Comparison of ENCODE assay signal across 28 mouse cellular contexts in genomic region chr19:8706132-8706667, GRCm38 (mm10). TPM values are rescaled to one million over a fixed set of nuclear protein-coding genes. Genes with fewer than 3 reads are reported as not detected.
DNase-seq lines count a peak whose midpoint lies in the region; ATAC-seq and TF ChIP-seq lines count a peak whose summit lies in the region.
"Had no signal": no experiment of that assay in that cellular context is flagged by ENCODE, and none has a peak within 500 bp of the region (broad histone marks: within the 10 kb centered on the region; RNA-seq: fewer than 3 reads in every experiment).

No protein-coding gene starts in this region.

- H3K27ac ChIP-seq in liver, embryonic 11.5 days (ENCODE audit: low read depth, low read length) = peak overlapping the region; percentile 53; the same call in 1 of the 2 replicates
- no peak overlapping the region for H3K27ac ChIP-seq in heart, embryonic 10.5 days
- H3K27ac ChIP-seq: forebrain, embryonic 10.5 days; heart, adult 2 months; heart, embryonic 15.5 days; hindbrain, embryonic 15.5 days; kidney, postnatal 0 days; limb, embryonic 13.5 days; lung, embryonic 15.5 days; macrophage; midbrain, embryonic 15.5 days had no signal

- DNase-seq in liver, embryonic 11.5 days (ENCODE audit: low spot score) = no peak
- DNase-seq in liver = no peak
- peak; percentile 34 for DNase-seq in 416B (ENCODE audit: low read depth)
- DNase-seq in Patski (ENCODE audit: low read depth, low spot score) = no peak
- no peak for DNase-seq in heart, embryonic 10.5 days (ENCODE audit: low spot score)
- no peak for DNase-seq in urinary bladder, postnatal 14 days (ENCODE audit: low spot score)
- DNase-seq: adrenal gland, postnatal 25 days; B cell, adult 2 months; cerebellum, adult 11-12 months; cerebellum, postnatal 14 days; forebrain, postnatal 0 days; heart, adult 2 months; heart, postnatal 4 days; retina, postnatal 1 day; thymus, postnatal 36 days had no signal

- 77% methylated on average over 7 of the region's 7 CpGs for WGBS in liver, embryonic 11.5 days
- WGBS in heart, embryonic 10.5 days = 85% methylated on average over 7 of the region's 7 CpGs

- peak; percentile 23 for ATAC-seq in liver, embryonic 11.5 days (replicated peaks; ENCODE audit: low FRiP score)
- ATAC-seq in Patski = peak; percentile 7
- no peak for ATAC-seq in erythroblast, adult 5-6 weeks (replicated peaks; ENCODE audit: low FRiP score, poor library complexity, severe bottlenecking)
- ATAC-seq: forebrain, postnatal 0 days; intestine, postnatal 0 days; midbrain, embryonic 15.5 days had no signal

- no peak overlapping the region for H3K4me2 ChIP-seq in liver, embryonic 11.5 days
- no peak overlapping the region for H3K4me2 ChIP-seq in myocyte (ENCODE audit: low read depth)
- H3K4me2 ChIP-seq: heart, embryonic 15.5 days; hindbrain, embryonic 15.5 days; limb, embryonic 13.5 days; lung, embryonic 15.5 days; midbrain, embryonic 15.5 days had no signal

- no peaks in the 10 kb centered on the region for H3K9me3 ChIP-seq in liver, embryonic 11.5 days (ENCODE audit: control insufficient read depth, low read length)
- H3K9me3 ChIP-seq in heart, embryonic 10.5 days = no peaks in the 10 kb centered on the region
- H3K9me3 ChIP-seq: forebrain, embryonic 10.5 days; heart, embryonic 15.5 days; hindbrain, embryonic 15.5 days; limb, embryonic 13.5 days; lung, embryonic 15.5 days; midbrain, embryonic 15.5 days had no signal

- H3K36me3 ChIP-seq in liver, embryonic 11.5 days (ENCODE audit: control insufficient read depth, insufficient read depth, low read length) = peaks cover 38% of the 10 kb centered on the region
- H3K36me3 ChIP-seq in myocyte (ENCODE audit: control insufficient read depth, insufficient read depth) = peaks cover 45% of the 10 kb centered on the region
- H3K36me3 ChIP-seq in heart, embryonic 10.5 days = peaks cover 48% of the 10 kb centered on the region

- H3K27me3 ChIP-seq in liver, embryonic 11.5 days (replicated peaks; ENCODE audit: control insufficient read depth, insufficient read depth, low read length) = no peaks in the 10 kb centered on the region
- H3K27me3 ChIP-seq in Patski (no peaks in the 10 kb centered on the region), myocyte (ENCODE audit: control insufficient read depth, insufficient read depth, insufficient read length) (no peaks in the 10 kb centered on the region)
- no peaks in the 10 kb centered on the region for H3K27me3 ChIP-seq in heart, embryonic 10.5 days (ENCODE audit: insufficient read depth, poor library complexity, severe bottlenecking)
- H3K27me3 ChIP-seq: heart, embryonic 15.5 days; hindbrain, embryonic 15.5 days; limb, embryonic 13.5 days; lung, embryonic 15.5 days; midbrain, embryonic 15.5 days had no signal

- peak; percentile 45 for TF ChIP-seq POLR2A in myocyte (IDR thresholded peaks at IDR 0.05; ENCODE audit: insufficient read length, low read depth)

- in situ Hi-C loops in Patski (cut with MboI; ENCODE audit: low pct_unique_long_range_greater_than_20kb) = loop anchor here (25.0 kb wide), 1 partner anchor 1181 kb away; the partner anchor contains the start of gene Incenp

- H3ac ChIP-seq in myocyte (ENCODE audit: control insufficient read depth, insufficient read length) = no peak overlapping the region

- H3K9ac ChIP-seq in liver, embryonic 11.5 days (ENCODE audit: low read depth, low read length) = no peak overlapping the region
- H3K9ac ChIP-seq: forebrain, postnatal 0 days; heart, embryonic 15.5 days; hindbrain, embryonic 15.5 days; limb, embryonic 13.5 days; lung, embryonic 15.5 days; midbrain, embryonic 15.5 days had no signal

- TF ChIP-seq CTCF in Patski (IDR thresholded peaks at IDR 0.05) = no peak

- CTCF ChIA-PET in Patski (lab: Charles Lee) = interaction anchor here (1.1 kb wide), 1 partner anchor 12 kb away, joined by 3 read pairs; no protein-coding TSS in a partner anchor

- peaks cover 19% of the 10 kb centered on the region for H3K79me2 ChIP-seq in myocyte (ENCODE audit: control insufficient read depth, insufficient read depth)

- H3K4me3 ChIP-seq in liver, embryonic 11.5 days (ENCODE audit: low read depth, low read length) = no peak overlapping the region
- H3K4me3 ChIP-seq in myocyte = no peak overlapping the region
- H3K4me3 ChIP-seq in heart, embryonic 10.5 days = no peak overlapping the region
- H3K4me3 ChIP-seq: forebrain, embryonic 10.5 days; heart, adult 2 months; heart, embryonic 15.5 days; hindbrain, embryonic 15.5 days; limb, embryonic 13.5 days; lung, embryonic 15.5 days; midbrain, embryonic 15.5 days had no signal

- peaks cover 27% of the 10 kb centered on the region; the same call in 1 of the 2 replicates for H3K4me1 ChIP-seq in liver, embryonic 11.5 days (replicated peaks; ENCODE audit: control insufficient read depth, insufficient read depth, low read length)
- H3K4me1 ChIP-seq in heart, embryonic 10.5 days = no peaks in the 10 kb centered on the region; the same call in 1 of the 2 replicates

- POLR2A ChIA-PET in Patski (lab: Charles Lee) = no interaction called here

TF ChIP-seq in myocyte, 11 proteins besides CTCF, POLR2A, EP300 and RAD21:
- TF ChIP-seq TCF12 (IDR thresholded peaks at IDR 0.05; ENCODE audit: insufficient read depth, poor library complexity, severe bottlenecking) = no peak
- peak; percentile 96 for TF ChIP-seq POLR2AphosphoS2 (IDR thresholded peaks at IDR 0.05; ENCODE audit: insufficient read length, low read depth)
TF ChIP-seq in myocyte: peak in this region for 1.

RNA-seq across cellular contexts. Expression of gene Slc3a2, which starts 17.0 kb away (rescaled TPM):
- 150 and 159 TPM in 2 replicates for polyA plus RNA-seq in liver, embryonic 11.5 days (2014; fragmentation: Nextera tagmentation; extraction: Ambion mirVana)
- 807 TPM for polyA plus RNA-seq in Patski (2021)
- 806 TPM for polyA plus RNA-seq in myocyte (2012; fragmentation: generic; extraction: Trizol)
- 91.8 and 104 TPM in 2 replicates for polyA plus RNA-seq in heart, embryonic 10.5 days (2016; fragmentation: Nextera tagmentation; extraction: Ambion mirVana)
- 150 and 218 TPM in 2 replicates for total RNA-seq in erythroblast, adult 5-6 weeks (2015; ENCODE audit: low replicate concordance)
- 337 and 409 TPM in 2 replicates for total RNA-seq in erythroblast, adult 5-6 weeks (2017; ENCODE audit: low replicate concordance)

RNA-seq across cellular contexts. Expression of gene Wdr74, which starts 29.4 kb away (rescaled TPM):
- polyA plus RNA-seq in liver, embryonic 11.5 days (2014; fragmentation: Nextera tagmentation; extraction: Ambion mirVana) = 142 and 143 TPM in 2 replicates
- polyA plus RNA-seq in Patski (2021) (64.7 TPM), myocyte (2012; fragmentation: generic; extraction: Trizol) (109 TPM)
- polyA plus RNA-seq in heart, embryonic 10.5 days (2016; fragmentation: Nextera tagmentation; extraction: Ambion mirVana) = 76.6 and 101 TPM in 2 replicates
- total RNA-seq in erythroblast, adult 5-6 weeks (2015; ENCODE audit: low replicate concordance) = 7.9 and 61.9 TPM in 2 replicates
- total RNA-seq in erythroblast, adult 5-6 weeks (2017; ENCODE audit: low replicate concordance) = 15.3 and 18.3 TPM in 2 replicates

RNA-seq across cellular contexts. Expression of gene 1700092M07Rik, which starts 34.3 kb away (rescaled TPM):
- 1.7 and 2.0 TPM in 2 replicates for polyA plus RNA-seq in liver, embryonic 11.5 days (2014; fragmentation: Nextera tagmentation; extraction: Ambion mirVana)
- polyA plus RNA-seq in Patski (2021) (0.86 TPM), myocyte (2012; fragmentation: generic; extraction: Trizol) (0.94 TPM)
- polyA plus RNA-seq in heart, embryonic 10.5 days (2016; fragmentation: Nextera tagmentation; extraction: Ambion mirVana) = 1.6 and 2.1 TPM in 2 replicates
- total RNA-seq in erythroblast, adult 5-6 weeks (2015; ENCODE audit: low replicate concordance) = not detected in 2 replicates
- not detected in 2 replicates for total RNA-seq in erythroblast, adult 5-6 weeks (2017; ENCODE audit: low replicate concordance)
- total RNA-seq: forebrain, postnatal 0 days; gastrocnemius, adult 8-10 months; heart, postnatal 4 days; left cerebral cortex, postnatal 14 days had no signal
- polyA plus RNA-seq: macrophage had no signal

RNA-seq across cellular contexts. Expression of gene Stx5a, which starts 35.0 kb away (rescaled TPM):
- polyA plus RNA-seq in liver, embryonic 11.5 days (2014; fragmentation: Nextera tagmentation; extraction: Ambion mirVana) = 69.5 and 73.1 TPM in 2 replicates
- polyA plus RNA-seq in Patski (2021) (116 TPM), myocyte (2012; fragmentation: generic; extraction: Trizol) (49.5 TPM)
- 83.1 and 91.1 TPM in 2 replicates for polyA plus RNA-seq in heart, embryonic 10.5 days (2016; fragmentation: Nextera tagmentation; extraction: Ambion mirVana)
- 105 and 119 TPM in 2 replicates for total RNA-seq in erythroblast, adult 5-6 weeks (2015; ENCODE audit: low replicate concordance)
- 161 and 226 TPM in 2 replicates for total RNA-seq in erythroblast, adult 5-6 weeks (2017; ENCODE audit: low replicate concordance)

RNA-seq across cellular contexts. Expression of gene Chrm1, which starts 42.6 kb away (rescaled TPM):
- 0.12 TPM in 1 of 2 replicates, not detected in the other for polyA plus RNA-seq in liver, embryonic 11.5 days (2014; fragmentation: Nextera tagmentation; extraction: Ambion mirVana)
- polyA plus RNA-seq in Patski (2021) (0.01 TPM), myocyte (2012; fragmentation: generic; extraction: Trizol) (not detected)
- 0.04 TPM in 1 of 2 replicates, not detected in the other for polyA plus RNA-seq in heart, embryonic 10.5 days (2016; fragmentation: Nextera tagmentation; extraction: Ambion mirVana)
- total RNA-seq in erythroblast, adult 5-6 weeks (2015; ENCODE audit: low replicate concordance) = not detected in 2 replicates
- total RNA-seq in erythroblast, adult 5-6 weeks (2017; ENCODE audit: low replicate concordance) = under 0.01 TPM in 1 of 2 replicates, not detected in the other
- total RNA-seq: gastrocnemius, adult 8-10 months; heart, adult 2 months; heart, postnatal 4 days had no signal
- polyA plus RNA-seq: forebrain, embryonic 10.5 days; macrophage had no signal
